In genomic region chr2:61580555-61581080, GRCm38 (mm10) we compare ENCODE assay signal across 1 mouse cellular context.
A peak's percentile ranks its signal among the peaks of the same experiment; 100 is the strongest.
TF ChIP-seq lines count a peak whose summit lies in the region.

No protein-coding gene starts in this region.

TF ChIP-seq in CH12.LX, 34 proteins besides CTCF, POLR2A, EP300 and RAD21 (continued from another document):
- TF ChIP-seq ZKSCAN1 (IDR thresholded peaks at IDR 0.05; ENCODE audit: borderline replicate concordance, low read depth, low read length) (no peak), RCOR1 (conservative IDR thresholded peaks at IDR 0.05; ENCODE audit: low read depth, low read length) (no peak), KAT2A (IDR thresholded peaks at IDR 0.05; ENCODE audit: insufficient replicate concordance, low read length) (no peak), NRF1 (IDR thresholded peaks at IDR 0.05; ENCODE audit: low read depth, low read length) (0 out of 2 replicates have a peak, but pooled peaks have one; percentile 39), JUND (conservative IDR thresholded peaks at IDR 0.05; ENCODE audit: low read depth, low read length) (no peak), PAX5 (IDR thresholded peaks at IDR 0.05; ENCODE audit: low read length) (no peak)
